Mouse (Mus musculus) left cerebral cortex, adult 2 months (tissue): ENCODE data around the gene Rps6ka4. TPM values are rescaled to one million over a fixed set of nuclear protein-coding genes. Genes with fewer than 3 reads are reported as not detected.

Experiments
- DNase-seq, 2 experiments: peaks; one replicate each; pipeline ENCODE4 v3.0.0; 2021 to 2022; ENCODE audit warnings: low spot score in 2 of 2, mixed read lengths in 1 of 2; ENCODE audit errors: extremely low spot score in 1 of 2
- H3K27ac ChIP-seq: fragments of 200-600 bp; 2 replicates; pipeline ENCODE4 v1.8.1; 2022
- H3K4me3 ChIP-seq: fragments of 200-600 bp; 2 replicates; pipeline ENCODE4 v1.8.1; 2022
- CTCF ChIP-seq: fragments of 200-600 bp; IDR thresholded peaks from 2 replicates; pipeline ENCODE4 v1.8.1; 2022; ENCODE audit warnings: antibody characterized with exemption, mild to moderate bottlenecking, moderate library complexity
- intact Hi-C: fragments of 180-260 bp; cut with DNase I; formaldehyde crosslinking; loops from one replicate; pipeline ENCODE4 v1.15.1; 2025
- long read RNA-seq, 2 experiments: library from polyadenylated mRNA; stranded (forward); transcript quantifications; one replicate each; pipeline ENCODE4 v2.0.0; 2021; ENCODE audit warnings: borderline mapping rate in 2 of 2
- total RNA-seq, 2 experiments: library from RNA; stranded (reverse); gene quantifications; 2 replicates each; pipeline ENCODE4 v1.2.3; 2021

Rps6ka4 gene
- total RNA-seq = 10 to 100 TPM; 34.6 to 37.3 TPM
- long read RNA-seq, experiment 1, transcript Rps6ka4-201 (18 exons, 3,105 nt) = major isoform, 44 of 85 reads
- long read RNA-seq, experiment 1, partial matches to known transcripts = 14 of 85 reads
- long read RNA-seq, experiment 1, other reads (novel, unspliced or antisense) = 23 of 85 reads
- long read RNA-seq, experiment 2, transcript Rps6ka4-201 (18 exons, 3,105 nt) = major isoform, 61 of 96 reads
- long read RNA-seq, experiment 2, partial matches to known transcripts = 14 of 96 reads
- long read RNA-seq, experiment 2, other reads (novel, unspliced or antisense) = 18 of 96 reads

- intact Hi-C loops = loop anchor here (2.0 kb wide), 1 partner anchor 68 kb away; the partner anchor contains the start of gene Trmt112
- peak within 1 kb of the TSS; percentile 93 for H3K4me3 ChIP-seq
- H3K27ac ChIP-seq = peak within 1 kb of the TSS; percentile 94
- DNase-seq = peak; percentile 76 to 78
- TF ChIP-seq CTCF = peak; percentile 17; the same call in 1 of the 2 replicates
These were observed at the start of gene Rps6ka4 for GRCm38 (mm10) chr19:6840475-6841291. Rps6ka4 (minus strand) TSS chr19:6840636.

DNA sequence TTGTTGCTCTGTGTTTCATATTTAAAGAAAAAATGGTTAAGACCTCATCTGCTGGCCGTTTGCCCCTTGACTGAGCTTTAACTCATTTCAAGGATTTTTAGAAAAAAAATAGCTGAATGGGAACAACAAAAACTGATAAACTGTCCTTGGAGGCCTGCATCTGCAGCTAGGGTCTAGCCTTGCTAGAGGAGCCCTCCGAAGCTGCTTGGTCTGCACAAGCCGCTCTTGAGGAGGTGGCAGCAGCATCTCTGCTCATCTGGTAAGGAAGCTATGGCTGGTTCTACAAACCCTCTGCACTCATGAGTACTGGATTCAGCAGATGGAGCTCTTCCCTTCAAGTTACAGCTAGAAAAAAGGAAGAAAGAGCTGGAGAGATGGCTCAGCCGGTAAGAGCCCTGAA lies 37.5 kb upstream of the Rps6ka4 start:
- H3K27ac ChIP-seq = no peak overlapping the region
- no peak for DNase-seq
- TF ChIP-seq CTCF = no peak
- intact Hi-C loops = no loop called here
- H3K4me3 ChIP-seq = no peak overlapping the region

DNA sequence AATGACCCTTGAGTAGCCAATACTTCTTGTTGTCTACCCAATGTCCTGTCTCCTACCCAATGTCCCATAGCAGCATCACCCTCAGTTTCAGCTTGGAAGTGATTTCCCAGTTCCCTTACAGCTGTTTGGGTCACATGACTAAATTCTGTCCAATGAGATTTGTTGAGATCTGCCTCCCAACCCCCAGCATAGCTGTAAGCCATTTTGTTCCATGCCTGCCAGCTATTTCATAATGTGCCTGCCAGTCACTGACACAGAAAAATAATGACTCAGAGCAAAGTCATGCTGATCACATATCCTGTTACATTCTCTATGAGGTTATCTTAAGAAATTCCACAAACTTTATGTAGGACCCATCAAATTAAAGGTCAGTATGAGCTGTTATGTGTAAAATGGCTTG lies 36.4 kb upstream of the Rps6ka4 start:
- no peak for DNase-seq

GRCm38 (mm10) chr19:6875834-6876233 lies 35.4 kb upstream of the Rps6ka4 start:
- no peak for TF ChIP-seq CTCF
- Histone ChIP-seq H3K4me3 (no peak overlapping the region), H3K27ac (no peak overlapping the region)
- no peak for DNase-seq
- intact Hi-C loops = no loop called here

More for the DNA sequence above, 36.4 kb upstream of the Rps6ka4 start:
- intact Hi-C loops = no loop called here
- H3K4me3 ChIP-seq = no peak overlapping the region
- TF ChIP-seq CTCF = no peak
- H3K27ac ChIP-seq = no peak overlapping the region

GRCm38 (mm10) chr19:6874257-6874656 lies 33.8 kb upstream of the Rps6ka4 start:
- intact Hi-C loops = no loop called here
- TF ChIP-seq CTCF = no peak

DNA sequence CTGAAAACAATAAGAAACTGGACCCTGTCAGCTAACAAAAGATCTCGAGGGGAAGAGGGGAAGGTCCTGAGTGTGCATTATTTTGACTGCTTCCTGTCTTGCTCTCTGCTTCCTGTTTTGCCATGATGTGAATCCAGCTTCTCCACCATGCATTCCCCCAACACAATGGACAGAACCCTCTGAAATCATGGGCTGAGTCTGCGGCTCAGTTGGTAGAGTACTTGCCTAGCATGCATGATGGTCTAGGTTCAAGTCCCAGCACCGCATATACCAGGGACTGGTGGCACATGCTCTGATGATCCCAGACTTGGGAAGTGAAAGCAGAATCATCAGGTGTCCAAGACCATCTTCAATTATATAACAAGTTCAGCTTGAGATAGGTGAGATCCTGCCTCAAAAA lies 32.3 kb upstream of the Rps6ka4 start:
- Histone ChIP-seq H3K4me3 (no peak overlapping the region), H3K27ac (no peak overlapping the region)
- no peak for DNase-seq
- no peak for TF ChIP-seq CTCF
- intact Hi-C loops = no loop called here

More at GRCm38 (mm10) chr19:6874257-6874656, 33.8 kb upstream of the Rps6ka4 start:
- Histone ChIP-seq H3K4me3 (no peak overlapping the region), H3K27ac (no peak overlapping the region)
- DNase-seq = no peak

DNA sequence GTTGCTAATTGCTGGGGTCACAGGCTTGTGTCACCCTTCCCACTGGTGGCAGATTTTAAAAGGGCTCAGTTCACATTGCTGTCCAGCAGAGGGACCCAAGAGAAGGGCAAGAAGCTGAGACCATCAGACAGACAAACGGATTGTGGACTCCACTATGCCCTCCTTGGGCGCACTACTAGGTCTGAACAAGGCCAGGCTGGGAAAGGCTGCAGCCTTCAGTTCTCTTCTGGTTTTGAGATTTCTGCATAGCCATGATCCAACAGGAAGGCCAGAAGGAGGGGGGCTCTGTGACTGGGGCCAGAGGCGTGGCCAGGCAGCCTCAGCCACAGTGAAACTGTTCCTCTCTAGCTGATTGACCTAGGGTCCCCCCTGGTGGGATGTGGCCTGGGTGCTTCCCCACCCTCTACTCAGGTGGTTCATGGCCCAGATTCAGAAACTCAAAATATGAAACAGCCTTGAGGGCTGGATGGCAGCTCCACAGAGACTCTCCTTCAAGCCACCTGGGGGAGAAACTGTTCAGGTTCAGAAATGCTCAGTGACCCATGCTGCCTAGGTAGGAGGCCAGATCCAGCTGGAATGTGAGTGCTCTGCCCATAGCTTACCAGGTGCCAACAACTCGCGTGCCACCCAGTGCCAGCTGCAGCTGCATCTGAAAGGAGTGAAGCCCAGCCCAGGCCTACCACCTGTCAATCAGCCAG lies 31.3 kb upstream of the Rps6ka4 start:
- H3K4me3 ChIP-seq = no peak overlapping the region
- H3K27ac ChIP-seq = no peak overlapping the region
- peak; percentile 45 for TF ChIP-seq CTCF
- intact Hi-C loops = no loop called here
- no peak for DNase-seq

DNA sequence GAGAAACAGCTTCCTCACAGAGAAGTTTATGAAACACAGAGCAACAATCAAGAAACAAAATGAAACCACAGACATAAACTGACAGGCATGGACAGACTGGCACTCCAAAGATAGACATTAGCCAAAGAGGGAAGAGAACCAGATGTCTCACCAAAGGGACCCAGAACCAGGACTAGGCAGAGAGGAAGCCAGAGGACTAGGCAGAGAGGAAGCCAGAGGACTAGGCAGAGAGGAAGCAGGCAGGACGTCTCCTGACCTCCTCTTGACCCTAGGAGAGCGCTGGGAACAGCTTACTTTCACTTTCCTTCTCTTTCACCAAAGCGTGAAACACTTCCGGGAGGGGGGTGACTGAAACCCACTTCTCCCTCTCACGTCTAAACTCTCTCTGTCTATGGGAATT lies 28.9 kb upstream of the Rps6ka4 start:
- DNase-seq = no peak
- no peak overlapping the region for H3K4me3 ChIP-seq
- intact Hi-C loops = no loop called here
- H3K27ac ChIP-seq = no peak overlapping the region
- no peak for TF ChIP-seq CTCF

- no peak overlapping the region for H3K4me3 ChIP-seq
- no peak for DNase-seq
- no peak for TF ChIP-seq CTCF
- intact Hi-C loops = no loop called here
- no peak overlapping the region for H3K27ac ChIP-seq
These were observed 21.0 kb upstream of the Rps6ka4 start for GRCm38 (mm10) chr19:6861451-6861850.

- intact Hi-C loops = no loop called here
- TF ChIP-seq CTCF = no peak
- H3K4me3 ChIP-seq = no peak overlapping the region
- no peak for DNase-seq
- no peak overlapping the region for H3K27ac ChIP-seq
These were observed 20.3 kb upstream of the Rps6ka4 start for GRCm38 (mm10) chr19:6860706-6861105.

DNA sequence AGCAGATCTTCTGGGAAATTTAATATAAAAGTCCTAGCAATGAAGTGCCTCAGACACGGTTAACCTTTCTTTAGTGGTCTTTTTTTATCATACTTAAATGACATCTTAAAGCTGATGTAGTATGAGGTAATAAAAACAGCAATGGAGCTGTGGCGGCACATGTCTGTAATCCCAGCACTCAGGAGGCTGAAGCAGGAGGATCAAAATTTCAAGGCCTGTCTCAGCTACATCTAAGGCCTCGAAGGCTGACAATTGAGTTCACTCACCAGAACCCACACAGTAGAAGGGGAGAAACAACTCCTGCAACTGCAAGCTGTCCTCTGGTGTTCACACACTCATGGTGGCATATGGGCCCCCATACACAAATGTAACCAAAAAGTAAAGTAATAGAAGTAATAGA lies 19.5 kb upstream of the Rps6ka4 start:
- no peak overlapping the region for H3K27ac ChIP-seq
- TF ChIP-seq CTCF = no peak
- DNase-seq = no peak
- no peak overlapping the region for H3K4me3 ChIP-seq
- intact Hi-C loops = loop anchor here (5.0 kb wide), 1 partner anchor 47 kb away; the partner anchor contains the start of gene Trmt112

- intact Hi-C loops = loop anchor here (5.0 kb wide), 1 partner anchor 48 kb away; the partner anchor contains the start of gene Trmt112
These were observed 18.7 kb upstream of the Rps6ka4 start for GRCm38 (mm10) chr19:6859032-6859651.

More at GRCm38 (mm10) chr19:6859032-6859651, 18.7 kb upstream of the Rps6ka4 start:
- no peak for DNase-seq
- Histone ChIP-seq H3K27ac (no peak overlapping the region), H3K4me3 (no peak overlapping the region)
- no peak for TF ChIP-seq CTCF
